Mouse (Mus musculus) heart, adult 11 months (tissue): ENCODE data around the gene Mfsd4b1.

Source experiments
- DNase-seq: peaks from one replicate; pipeline ENCODE4 v3.0.0; 2022

The Mfsd4b1 gene

DNA sequence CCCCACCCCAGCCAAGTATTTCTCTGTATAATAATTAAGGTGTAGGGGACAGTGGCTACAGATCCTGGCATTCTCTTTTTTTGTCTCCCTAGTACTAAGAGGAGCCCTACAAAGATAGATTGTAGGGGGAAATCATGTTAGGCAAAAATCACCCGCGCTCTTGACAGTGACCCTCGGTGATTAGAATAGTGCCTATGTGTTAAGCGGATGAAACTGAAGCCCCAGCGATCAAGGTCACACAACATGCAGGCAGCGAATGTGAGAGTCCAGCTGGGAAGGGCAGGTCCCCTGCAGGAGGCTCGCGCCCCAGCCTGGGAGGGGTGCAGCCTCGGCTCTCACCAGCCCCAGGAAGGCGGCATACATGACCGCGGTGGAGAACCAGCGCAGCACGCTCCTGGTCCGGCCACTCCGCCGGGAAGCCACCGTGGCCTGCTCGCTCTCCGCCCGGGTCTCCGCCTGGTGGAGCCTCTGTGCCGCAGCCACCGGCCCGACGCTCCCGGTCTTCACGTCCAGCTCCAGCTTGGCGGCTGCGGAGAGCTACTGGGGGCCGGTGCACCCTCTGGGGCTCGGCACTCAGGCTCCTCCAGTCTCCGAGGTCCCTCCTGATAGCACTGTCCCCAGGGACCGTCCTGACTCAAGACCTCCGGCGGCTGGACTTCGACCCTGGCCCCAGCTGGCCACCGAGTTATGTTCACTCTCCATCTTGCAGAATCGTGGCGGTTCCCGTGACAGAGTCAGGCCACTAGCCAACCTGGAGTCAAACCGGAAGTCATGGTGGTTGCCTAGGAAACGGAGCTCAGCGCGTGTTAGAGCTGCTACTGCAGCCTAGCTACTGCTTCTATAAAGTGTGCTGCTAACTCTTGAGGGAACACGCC is at the start of gene Mfsd4b1:
Mfsd4b1 (minus strand) TSS at position 715 of the 875 bp plus-strand sequence.
- DNase-seq, result peak; percentile 98

DNA sequence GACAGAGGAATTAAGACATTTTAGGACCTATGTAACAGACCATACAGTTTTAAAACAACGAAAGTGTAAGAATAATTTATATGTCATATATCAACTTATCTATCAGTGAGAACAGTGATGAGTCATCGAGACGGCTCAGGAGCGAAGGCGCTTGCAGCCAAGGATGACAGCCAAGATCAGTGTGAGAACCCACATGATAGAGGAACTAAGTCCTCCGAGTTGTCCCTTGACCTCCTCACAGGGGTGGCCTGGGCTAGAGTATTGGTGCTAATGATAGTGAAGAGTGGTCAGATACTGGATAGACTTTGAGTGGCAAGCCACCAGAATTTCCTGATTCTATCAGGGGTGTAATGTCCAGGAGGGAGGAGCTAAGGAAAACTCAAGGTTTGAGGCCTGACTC is 48.5 kb upstream of the Mfsd4b1 start:
- peak; percentile 87 for DNase-seq

DNA sequence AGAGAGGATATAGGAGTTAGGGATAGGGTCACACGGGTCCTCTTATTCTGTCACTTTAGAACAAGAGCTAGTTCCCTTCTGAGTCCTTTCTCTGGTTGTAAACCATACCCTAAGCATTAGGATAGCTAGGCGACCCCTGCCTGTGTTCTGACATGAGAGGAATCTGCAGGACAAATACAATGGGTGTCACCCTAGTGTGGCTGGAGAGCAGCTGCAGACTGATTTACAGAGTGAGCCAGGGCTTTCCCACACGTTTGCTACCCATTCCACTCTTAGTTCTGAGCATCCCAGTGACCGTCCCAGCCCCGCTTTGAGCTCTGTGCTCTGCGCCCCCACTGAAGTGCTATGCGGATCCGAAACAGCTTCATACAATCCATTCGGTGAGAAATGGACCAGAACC is 45.6 kb upstream of the Mfsd4b1 start:
- DNase-seq, result no peak

DNA sequence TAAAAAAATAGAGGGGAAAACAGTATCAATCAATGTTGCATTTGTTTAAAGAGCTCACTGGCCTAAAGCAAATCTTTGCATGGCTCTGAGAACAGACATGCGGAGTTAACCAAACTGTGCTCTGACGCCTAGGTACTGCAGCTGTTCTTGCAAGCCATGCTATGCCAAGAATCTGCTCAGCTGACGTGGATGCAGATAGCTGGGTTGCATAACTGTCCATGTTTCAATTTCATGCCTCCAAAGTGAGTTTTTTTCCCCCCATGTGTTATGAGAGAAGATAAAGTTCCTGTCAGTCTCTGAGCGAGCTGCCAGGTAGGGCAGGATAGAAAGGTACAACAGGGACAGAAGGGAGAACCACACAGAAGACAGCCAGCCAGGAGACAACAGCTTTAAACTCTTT is 44.2 kb upstream of the Mfsd4b1 start:
- peak; percentile 98 for DNase-seq

DNA sequence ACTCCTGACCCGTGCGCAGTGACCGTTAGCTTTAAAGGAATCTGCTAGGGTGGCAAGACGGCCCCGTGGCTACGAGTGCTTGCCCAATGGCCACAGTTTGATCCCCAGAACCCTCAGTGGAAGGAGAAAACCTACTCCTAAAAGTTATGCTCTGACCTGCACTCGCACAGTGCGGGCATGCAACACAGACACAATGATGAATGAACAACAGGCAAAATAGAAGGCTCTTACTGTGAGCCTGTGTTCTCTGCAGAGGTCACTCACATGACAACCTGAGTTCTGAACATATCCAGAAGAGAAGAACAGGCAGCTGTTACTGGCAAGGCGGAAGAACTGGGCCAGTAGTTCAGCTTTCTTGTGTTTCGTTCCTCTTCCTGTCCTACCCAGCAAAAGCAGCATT is 43.5 kb upstream of the Mfsd4b1 start:
- DNase-seq, result peak; percentile 93

DNA sequence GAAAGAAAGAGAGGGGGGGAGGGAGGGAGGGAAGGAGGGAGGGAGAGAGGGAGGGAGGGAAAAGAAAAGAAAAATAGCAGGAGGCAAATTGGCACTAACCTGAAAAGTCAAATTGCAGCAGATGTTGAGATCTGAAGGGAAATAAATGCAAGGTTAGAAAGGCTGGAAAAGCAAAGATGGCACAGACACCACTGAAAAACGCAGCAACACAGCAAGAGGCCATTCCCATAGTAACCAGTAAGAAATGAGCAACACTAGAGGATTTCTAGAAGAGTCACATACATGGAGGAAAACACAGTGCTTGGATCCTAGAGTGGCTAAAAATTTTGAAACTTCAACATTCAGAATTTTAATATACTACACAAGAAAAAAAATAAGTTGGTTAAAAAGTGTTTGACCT is 42.5 kb upstream of the Mfsd4b1 start:
- peak; percentile 28 for DNase-seq

DNA sequence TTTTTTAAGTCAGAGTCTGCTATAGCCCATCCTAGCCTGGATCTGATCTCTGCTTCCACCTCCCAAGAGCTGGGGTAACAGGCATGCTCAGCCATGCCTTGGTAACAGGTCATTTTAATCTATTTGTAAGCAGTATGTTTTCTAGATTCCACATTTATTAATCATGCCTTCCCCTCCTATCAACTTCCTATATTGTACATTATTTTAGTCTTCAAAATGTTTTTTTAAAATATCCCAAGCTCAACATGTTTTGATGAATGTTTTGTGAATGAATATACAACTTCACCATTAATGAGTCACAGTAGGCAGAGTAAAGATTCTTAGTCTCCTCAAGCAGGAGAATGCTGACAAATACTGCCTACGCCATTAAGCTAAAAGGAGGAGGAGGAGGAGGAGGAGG is 42.0 kb upstream of the Mfsd4b1 start:
- DNase-seq, result peak; percentile 8

DNA sequence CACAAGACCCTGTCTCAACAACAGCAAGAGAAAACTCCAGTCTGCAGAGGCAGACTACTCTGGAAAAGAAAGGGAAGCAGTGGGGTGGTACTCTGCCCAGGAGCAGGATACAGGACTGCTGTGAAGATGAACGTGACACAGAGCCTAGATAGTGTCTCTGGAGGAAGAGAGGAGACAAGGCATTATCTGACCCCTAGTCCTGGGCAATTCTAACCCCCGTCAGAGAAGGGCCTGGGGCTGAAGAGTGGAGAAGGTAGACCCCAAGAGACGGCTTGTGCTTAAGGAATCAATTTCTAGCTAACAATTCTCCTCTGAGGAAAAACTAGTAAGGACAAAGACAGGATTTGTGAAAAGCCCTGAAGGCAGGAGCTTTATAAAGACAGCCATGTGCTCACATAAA is 40.3 kb upstream of the Mfsd4b1 start:
- peak; percentile 24 for DNase-seq

DNA sequence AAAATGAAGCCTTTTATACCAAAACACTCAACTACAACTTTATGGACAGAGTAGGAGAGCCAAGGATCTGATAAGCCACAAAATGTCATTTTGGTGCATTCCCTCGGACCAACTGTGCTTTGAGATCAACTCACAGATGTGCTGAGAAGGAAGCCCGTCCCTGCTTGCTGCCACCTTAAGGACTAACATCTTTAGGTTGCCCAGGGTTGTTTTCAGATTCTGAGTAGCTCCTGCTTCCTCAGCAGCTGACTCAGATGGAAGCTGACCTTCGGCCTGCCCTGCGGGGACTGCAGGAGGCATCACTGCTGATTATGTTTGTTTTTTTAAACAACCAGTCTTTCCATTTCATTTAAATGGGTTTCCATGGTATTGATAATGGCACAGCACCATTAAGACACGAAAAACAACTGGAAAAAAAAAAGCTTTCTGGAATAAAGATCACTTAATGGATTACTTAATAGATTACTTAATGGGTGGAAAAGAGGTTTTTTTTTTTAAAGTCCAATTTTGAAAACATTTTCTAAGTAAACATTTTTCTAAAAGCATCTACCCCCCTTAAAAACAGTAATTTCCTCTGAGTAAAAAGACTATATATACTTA is 38.3 kb upstream of the Mfsd4b1 start:
- DNase-seq, result no peak

DNA sequence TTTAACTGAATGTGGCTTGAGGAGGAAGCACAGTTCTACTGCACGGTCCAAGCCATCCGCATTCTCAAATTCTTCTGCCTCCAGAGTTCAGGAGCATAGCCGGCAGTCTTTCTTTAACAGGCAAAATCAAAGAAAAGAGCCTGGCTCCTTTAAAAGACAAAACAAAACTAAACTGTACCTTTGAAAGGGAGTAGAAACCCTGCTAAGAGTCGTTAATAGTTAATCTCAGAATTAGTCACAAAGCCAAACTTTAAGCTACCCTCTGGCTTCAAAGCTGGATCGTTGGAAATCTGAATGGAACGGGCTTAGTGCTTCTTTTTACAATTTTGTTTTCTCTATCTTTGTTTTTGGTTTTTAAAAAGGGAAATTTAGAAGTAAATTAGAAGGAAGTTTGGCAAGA is 37.7 kb upstream of the Mfsd4b1 start:
- no peak for DNase-seq

DNA sequence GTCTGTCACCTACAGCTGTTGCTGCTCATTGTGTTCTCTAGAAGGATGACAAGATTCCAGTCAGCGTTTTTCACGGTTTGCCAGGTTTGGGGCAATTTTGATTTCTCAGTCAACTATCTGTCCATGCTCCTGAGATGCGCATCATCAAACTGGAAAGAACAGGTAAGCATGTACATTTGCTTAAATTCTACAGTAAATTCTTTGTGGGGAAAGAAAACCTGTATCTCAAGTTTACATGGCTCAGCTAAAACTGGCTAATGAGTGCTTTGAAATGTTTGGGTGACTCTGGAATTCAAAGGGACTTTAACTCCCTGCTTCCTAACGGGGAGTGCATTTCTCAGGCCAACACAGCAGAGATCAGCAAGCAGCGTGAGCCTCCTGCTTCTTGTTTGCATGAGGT is 36.9 kb upstream of the Mfsd4b1 start:
- DNase-seq, result no peak

DNA sequence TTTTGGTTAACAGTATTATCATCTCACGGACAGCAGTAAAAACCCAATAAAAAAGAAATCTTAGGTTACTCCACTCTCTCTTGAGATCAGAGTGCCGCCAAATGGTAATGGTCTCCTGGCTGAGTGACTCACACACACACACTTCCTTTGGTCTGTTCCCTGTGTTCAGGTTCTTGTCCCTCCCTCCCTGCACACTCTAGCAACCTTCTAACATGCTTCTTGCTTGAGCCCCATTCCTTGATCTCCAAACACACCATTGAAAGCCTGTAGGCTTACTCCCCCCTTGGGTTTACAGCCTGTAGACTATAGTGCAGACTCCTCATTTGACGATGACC is 33.7 kb upstream of the Mfsd4b1 start:
- DNase-seq, result no peak

DNA sequence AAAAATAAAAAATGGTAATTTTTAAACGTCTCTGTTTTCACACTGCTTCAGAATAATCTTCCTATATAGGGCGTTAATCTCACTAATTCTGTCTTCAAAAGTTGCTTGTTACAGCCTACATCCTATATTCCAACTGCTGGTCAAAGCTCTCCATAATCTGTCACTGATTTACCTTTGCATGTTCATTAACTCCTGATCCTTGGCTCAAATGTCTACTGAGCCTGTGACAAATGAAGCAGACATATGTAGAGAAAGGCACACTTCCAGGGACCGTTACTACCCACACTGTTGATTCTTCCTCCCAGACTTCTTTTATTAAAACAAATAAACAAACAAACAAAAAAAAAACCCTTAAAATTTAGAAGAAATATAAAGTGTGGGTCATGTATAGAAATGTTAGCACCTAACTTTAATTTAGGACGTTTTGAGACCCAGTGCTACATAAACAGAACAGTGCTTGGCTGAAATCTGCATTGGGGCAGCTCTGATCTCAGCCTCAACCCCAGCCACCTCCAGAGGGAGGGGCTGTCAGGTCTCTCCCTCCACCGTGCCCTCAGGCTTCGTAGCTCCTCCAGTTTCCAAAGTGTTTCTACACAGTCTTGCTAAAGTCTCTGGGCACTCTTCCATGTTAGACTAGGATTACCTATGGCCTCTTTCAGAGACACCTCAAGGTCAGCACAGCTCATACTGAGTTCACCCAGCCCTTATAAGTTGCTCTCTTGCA is 33.2 kb upstream of the Mfsd4b1 start:
- no peak for DNase-seq

DNA sequence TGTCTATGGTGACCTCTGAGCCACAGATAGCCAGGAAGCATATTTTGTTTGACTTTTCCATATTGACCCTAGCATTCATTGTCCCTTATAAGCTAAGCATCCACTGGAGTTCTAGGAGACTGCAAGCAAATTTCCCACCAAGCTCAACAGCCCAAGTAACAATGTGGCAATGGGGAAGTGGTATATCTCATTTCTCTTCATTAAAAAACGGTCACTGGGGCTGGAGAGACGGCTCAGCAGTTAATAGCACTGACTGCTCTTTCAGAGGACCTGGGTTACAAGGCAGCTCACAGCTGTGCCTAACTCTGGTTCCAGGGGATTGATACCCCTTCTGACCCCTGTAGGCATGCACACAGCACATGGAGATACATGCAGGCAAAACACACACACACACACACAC is 32.5 kb upstream of the Mfsd4b1 start:
- no peak for DNase-seq

DNA sequence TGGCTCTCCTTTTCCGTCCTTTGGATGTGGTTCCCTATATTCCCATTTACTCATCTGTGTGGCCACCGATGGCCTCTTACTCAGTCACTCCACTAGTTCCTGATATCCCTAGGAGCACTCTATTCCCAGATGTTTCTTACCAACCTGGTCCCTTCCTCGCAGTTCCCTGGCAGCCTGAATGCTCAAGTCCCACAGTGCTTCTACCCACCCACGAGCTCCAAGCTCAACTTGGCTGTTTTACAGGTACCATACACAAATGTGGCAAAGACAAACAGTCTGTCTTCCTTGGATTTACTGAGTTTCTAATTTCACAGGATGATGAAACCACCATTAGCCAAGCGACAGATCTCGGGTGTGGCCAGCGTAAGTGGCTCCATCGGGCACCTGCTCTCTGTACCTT is 29.4 kb upstream of the Mfsd4b1 start:
- DNase-seq, result no peak

DNA sequence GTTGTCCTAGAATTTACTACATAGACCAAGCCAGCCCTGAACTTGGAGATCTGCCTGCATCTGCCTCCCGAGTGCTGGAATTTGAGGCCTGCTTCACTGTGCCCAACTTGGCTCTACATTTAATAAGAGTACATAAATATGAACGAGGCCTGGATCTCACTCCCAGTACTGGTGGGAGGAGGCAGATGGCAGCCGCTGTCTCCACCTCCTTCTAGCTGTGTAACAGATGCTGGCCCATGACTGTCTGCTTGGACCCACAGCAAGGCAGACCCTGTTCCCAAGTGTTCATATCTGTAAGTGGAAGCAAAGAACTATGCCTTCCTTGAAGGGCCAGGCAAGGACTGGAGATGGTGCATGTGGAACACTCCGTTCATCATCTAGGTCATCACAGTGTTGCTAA is 28.8 kb upstream of the Mfsd4b1 start:
- DNase-seq, result no peak

DNA sequence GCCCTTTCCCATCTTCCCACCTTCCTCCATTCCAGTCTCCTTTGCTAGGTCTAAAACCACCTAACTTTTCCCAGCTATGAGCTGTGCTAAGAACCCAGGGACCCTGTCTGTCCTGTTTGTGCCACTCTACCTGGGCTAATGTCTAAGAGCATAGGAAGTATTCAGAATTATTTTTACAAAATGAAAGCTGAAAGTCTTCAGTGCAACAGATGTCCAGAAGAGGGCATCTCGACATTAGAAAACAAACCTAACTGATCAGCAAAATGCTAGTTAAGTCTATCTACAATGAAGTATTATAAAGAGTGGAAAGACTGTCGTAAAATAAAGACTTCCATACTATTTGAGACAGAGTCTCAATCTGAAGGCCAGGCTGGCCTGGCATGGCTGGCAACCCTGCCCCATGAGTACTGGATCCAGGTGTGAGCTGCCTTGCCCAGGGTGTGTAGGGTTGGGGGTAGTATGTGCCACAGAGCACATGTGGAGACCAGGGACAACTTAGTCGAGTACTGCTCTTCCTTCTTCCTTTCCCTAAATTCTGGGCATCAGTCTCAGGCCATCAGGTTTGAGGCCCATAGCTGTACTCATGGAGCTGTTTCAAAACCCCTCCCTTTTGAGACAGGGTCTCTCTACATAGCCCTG is 28.3 kb upstream of the Mfsd4b1 start:
- DNase-seq, result no peak

DNA sequence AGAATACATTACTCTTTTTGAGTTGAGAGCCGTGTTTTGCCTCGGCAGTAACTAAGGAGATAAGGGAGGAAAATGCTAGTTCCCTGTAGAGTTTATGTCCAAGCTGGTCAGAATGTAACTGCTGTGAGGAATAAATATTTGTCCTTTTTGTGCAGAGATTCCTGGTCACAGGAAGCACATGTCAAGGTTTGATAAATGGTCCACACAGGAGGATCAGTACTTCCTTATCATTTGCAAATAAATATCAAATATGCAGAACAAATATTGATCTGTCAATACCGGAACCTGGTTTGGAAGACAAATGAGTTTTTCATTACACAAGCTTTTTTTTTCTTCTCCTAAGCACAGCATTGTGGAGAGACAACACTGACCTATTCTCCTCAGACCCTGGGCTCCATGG is 26.9 kb upstream of the Mfsd4b1 start:
- DNase-seq, result no peak

DNA sequence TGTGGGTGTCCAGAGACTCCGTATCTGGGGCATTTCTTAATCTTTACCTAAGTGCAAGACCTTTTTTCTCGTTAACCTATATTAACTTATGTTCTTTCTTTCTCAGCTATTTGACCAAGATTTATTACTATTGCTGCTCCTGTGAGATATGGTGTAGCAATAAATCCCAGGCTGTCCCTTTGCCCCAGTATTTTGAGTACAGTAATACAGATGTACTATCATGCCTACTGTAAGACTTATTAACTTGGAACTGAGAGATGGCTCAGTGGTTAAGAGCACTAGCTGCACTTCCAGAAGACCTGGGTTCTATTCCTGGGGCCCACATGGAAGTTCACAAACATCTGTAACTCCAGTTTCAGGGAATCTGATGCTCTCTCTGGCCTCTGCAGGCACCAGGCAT is 25.7 kb upstream of the Mfsd4b1 start:
- peak; percentile 33 for DNase-seq

DNA sequence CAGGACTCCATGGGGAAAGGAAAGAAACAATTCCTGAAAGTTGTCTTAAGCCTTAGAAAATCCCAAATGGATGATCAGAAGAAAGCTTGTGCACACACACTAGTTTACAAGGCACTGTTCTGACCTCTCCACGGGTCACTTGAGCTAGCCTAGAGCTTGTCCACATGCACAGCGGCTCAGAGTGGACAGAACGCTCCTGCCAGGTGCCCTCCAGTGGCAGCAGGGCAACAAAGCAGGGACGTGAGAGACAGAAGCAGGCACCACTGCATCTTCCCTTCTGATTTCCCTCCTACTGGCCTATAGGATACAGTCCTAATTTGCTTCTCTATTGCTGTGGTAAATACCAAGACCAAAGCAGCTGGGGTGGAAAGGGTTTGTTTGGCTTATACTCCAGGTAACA is 16.3 kb upstream of the Mfsd4b1 start:
- peak; percentile 76 for DNase-seq

DNA sequence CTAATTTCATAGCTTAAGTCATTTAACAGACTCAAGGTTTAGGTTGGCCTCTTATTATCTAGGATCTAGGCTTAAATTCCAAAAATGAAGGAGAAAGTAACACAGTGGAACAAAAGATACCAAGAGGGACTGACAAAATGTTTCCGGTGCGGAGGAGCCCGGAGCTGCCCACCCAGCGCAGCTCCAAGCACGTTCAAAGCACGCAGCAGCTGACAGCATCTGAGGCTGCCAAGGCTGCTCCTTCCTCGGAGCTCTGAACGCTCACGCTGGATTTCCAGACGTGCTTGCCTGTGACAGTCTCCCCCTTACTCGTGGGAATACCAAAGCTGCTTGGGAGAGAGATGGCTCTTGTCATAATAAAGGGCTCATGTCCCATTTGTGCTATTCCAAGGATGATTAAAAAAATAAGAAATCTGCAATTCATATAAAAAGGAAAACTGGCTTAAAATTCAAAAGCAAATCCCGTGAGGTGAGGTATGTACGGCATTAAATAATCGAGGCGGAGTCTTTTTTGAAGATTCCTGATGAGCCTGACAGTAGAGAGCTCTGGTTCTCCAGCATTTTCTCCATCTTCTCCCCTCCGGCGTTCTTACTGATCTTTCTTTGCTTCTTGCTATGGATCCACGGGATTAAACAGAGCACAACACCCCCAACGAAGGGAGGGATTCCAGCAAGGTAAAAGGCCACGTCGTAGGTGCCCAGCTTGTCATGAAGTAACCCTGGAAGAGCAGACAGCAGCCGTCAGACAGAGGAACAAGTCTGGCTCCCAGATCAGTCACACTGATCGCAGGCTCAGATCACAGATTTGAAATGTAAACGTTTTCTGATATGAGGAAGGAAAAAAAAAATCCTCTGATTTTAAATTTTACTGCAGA is 11.9 kb upstream of the Mfsd4b1 start:
- peak; percentile 82 for DNase-seq

DNA sequence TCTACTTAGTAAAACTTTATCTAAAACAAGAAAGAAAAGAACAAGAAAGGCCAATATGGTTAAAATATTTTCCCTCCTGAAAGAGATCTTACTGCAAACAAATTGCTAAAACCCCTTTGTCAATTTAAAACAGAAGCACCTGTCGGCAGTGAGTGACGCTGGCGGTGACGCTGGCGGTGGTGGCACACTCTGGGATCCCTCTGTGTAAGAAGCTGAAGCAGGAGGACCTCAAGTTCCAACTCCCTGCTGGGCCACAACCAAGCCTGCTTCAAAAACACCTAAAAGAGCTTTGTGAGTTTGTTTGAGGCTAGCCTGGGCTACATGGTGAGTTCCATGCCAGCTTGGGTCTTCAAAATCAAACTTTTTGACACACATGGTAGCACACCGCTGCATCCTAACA is 9.9 kb upstream of the Mfsd4b1 start:
- peak; percentile 76 for DNase-seq

DNA sequence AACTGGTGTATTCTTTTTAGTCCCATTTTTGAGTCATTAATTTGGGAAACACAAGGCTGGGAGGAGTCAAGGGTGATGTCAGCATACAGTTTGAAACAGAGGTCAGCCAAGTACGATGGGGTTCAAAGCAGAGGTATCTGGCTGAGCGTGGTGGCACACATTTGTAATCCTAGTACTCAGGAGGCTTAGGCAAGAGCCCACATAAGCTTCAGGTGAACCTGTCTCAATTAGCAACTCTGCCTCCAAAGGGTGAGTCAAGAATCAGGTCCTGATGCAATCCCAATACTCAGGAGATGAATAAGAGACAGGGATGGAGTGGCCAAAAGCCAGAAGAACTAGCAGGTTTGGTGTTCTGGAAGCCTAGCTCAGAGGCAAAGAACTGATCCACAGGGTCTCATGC is 7.8 kb upstream of the Mfsd4b1 start:
- peak; percentile 51 for DNase-seq
